Comparison of ENCODE assay signal across 24 mouse cellular contexts in the genomic region with DNA sequence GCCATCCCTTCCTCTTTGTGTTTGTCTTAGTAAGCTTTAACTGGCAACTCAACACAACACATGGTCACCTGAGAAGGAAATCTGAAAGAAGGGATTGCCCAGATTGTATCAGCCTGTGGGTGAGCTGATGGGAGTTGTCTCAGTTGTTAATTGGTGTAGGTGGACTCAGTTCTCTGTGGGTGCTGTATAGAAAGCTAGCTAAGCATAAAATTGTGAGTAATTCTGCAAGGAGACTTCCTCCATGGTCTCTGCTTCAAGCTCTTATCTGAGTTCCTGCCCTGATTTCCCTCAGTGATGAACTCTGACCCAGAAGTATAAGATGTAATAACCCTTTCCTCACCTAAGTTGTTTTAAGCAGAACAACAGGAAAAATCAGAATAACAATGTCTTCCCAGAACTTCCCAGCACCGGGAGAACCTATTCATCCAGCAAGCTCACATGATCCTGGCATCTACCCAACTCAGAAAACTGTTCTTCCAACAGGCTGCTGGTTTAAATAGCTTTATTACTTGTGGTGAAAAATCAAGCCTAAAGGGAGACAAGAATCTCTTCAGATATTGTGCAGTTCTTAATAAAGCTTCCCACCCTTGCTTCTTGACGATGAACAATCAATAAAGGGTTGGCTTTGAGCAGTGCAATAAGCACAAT.
A peak's percentile ranks its signal among the peaks of the same experiment; 100 is the strongest.
DNase-seq lines count a peak whose midpoint lies in the region; ATAC-seq and TF ChIP-seq lines count a peak whose summit lies in the region.
"Had no signal": no experiment of that assay in that cellular context is flagged by ENCODE, and none has a peak within 500 bp of the region (broad histone marks: within the 10 kb centered on the region; RNA-seq: fewer than 3 reads in every experiment).

No protein-coding gene starts in this region.

- no peak for ATAC-seq in forebrain, postnatal 0 days
- ATAC-seq in forebrain, embryonic 13.5 days, result no peak
- ATAC-seq in midbrain, postnatal 0 days (ENCODE audit: low FRiP score), result no peak
- no peak for ATAC-seq in midbrain, embryonic 15.5 days (replicated peaks)
- ATAC-seq: CD4-positive, CD25-positive, alpha-beta regulatory T cell, adult 4 months; forebrain, embryonic 16.5 days had no signal

- peak; percentile 25 for DNase-seq in forebrain, postnatal 0 days
- peak; percentile 21 for DNase-seq in kidney, postnatal 14 days
- no peak for DNase-seq in kidney, adult 11 months
- DNase-seq in midbrain, postnatal 0 days (ENCODE audit: low spot score), result peak; percentile 44
- no peak for DNase-seq in B cell, adult 2 months
- DNase-seq in right cerebral cortex, postnatal 14 days, result no peak
- DNase-seq: adrenal gland, postnatal 14 days; cerebellum, adult 18-20 months; gastrocnemius, postnatal 25 days; heart, adult 11 months; layer of hippocampus, postnatal 36 days; lung, postnatal 4 days; thymus, adult 18-20 months; thymus, postnatal 25 days had no signal

- H3K4me1 ChIP-seq in forebrain, postnatal 0 days (ENCODE audit: insufficient read depth), result 0 out of 2 replicates have a peak, but pooled peaks cover 6% of the 10 kb centered on the region
- H3K4me1 ChIP-seq in forebrain, embryonic 13.5 days, result peaks cover 10% of the 10 kb centered on the region; the same call in 1 of the 2 replicates
- no peaks in the 10 kb centered on the region for H3K4me1 ChIP-seq in midbrain, postnatal 0 days (ENCODE audit: insufficient read depth, low read length)
- H3K4me1 ChIP-seq in midbrain, embryonic 15.5 days, result no peaks in the 10 kb centered on the region
- H3K4me1 ChIP-seq: heart, embryonic 15.5 days; megakaryocyte, embryonic 14.5 days had no signal

- H3K36me3 ChIP-seq in forebrain, postnatal 0 days (ENCODE audit: insufficient read depth), result no peaks in the 10 kb centered on the region
- no peaks in the 10 kb centered on the region for H3K36me3 ChIP-seq in forebrain, embryonic 13.5 days (ENCODE audit: poor library complexity, severe bottlenecking)
- no peaks in the 10 kb centered on the region for H3K36me3 ChIP-seq in midbrain, postnatal 0 days (ENCODE audit: insufficient read depth, low read length)
- no peaks in the 10 kb centered on the region for H3K36me3 ChIP-seq in midbrain, embryonic 15.5 days (replicated peaks)
- H3K36me3 ChIP-seq: heart, embryonic 10.5 days; heart, embryonic 15.5 days; limb, embryonic 12.5 days; midbrain, embryonic 12.5 days had no signal

- WGBS in forebrain, postnatal 0 days, result 43% methylated on average over 2 of the region's 2 CpGs
- WGBS in forebrain, embryonic 13.5 days, result 61% methylated on average over 2 of the region's 2 CpGs
- 66% methylated on average over 2 of the region's 2 CpGs for WGBS in midbrain, postnatal 0 days
- WGBS in midbrain, embryonic 15.5 days, result 62% methylated on average over 2 of the region's 2 CpGs

- no peak overlapping the region for H3K4me2 ChIP-seq in forebrain, postnatal 0 days (ENCODE audit: low read depth)
- H3K4me2 ChIP-seq in forebrain, embryonic 13.5 days, result no peak overlapping the region
- H3K4me2 ChIP-seq in midbrain, postnatal 0 days (ENCODE audit: low read depth, low read length, poor library complexity, severe bottlenecking), result no peak overlapping the region
- H3K4me2 ChIP-seq in midbrain, embryonic 15.5 days, result no peak overlapping the region
- H3K4me2 ChIP-seq: heart, embryonic 15.5 days; limb, embryonic 12.5 days; liver, embryonic 11.5 days; midbrain, embryonic 12.5 days had no signal

- no peak overlapping the region for H3K4me3 ChIP-seq in forebrain, postnatal 0 days (ENCODE audit: low read depth, low read length)
- H3K4me3 ChIP-seq in forebrain, embryonic 13.5 days, result no peak overlapping the region
- no peak overlapping the region for H3K4me3 ChIP-seq in midbrain, postnatal 0 days (ENCODE audit: low read depth, low read length)
- no peak overlapping the region for H3K4me3 ChIP-seq in midbrain, embryonic 15.5 days
- H3K4me3 ChIP-seq: heart, embryonic 10.5 days; heart, embryonic 15.5 days; limb, embryonic 12.5 days; megakaryocyte, embryonic 14.5 days; midbrain, embryonic 12.5 days had no signal

- no peaks in the 10 kb centered on the region for H3K9me3 ChIP-seq in forebrain, postnatal 0 days (ENCODE audit: low read length)
- no peaks in the 10 kb centered on the region for H3K9me3 ChIP-seq in forebrain, embryonic 13.5 days (replicated peaks)
- H3K9me3 ChIP-seq in midbrain, postnatal 0 days (ENCODE audit: low read length), result no peaks in the 10 kb centered on the region
- H3K9me3 ChIP-seq in midbrain, embryonic 15.5 days, result no peaks in the 10 kb centered on the region
- H3K9me3 ChIP-seq: heart, embryonic 10.5 days; heart, embryonic 15.5 days; limb, embryonic 12.5 days; midbrain, embryonic 12.5 days had no signal

- no peaks in the 10 kb centered on the region for H3K27me3 ChIP-seq in forebrain, postnatal 0 days (ENCODE audit: insufficient read depth, low read length)
- H3K27me3 ChIP-seq in forebrain, embryonic 13.5 days, result no peaks in the 10 kb centered on the region
- no peaks in the 10 kb centered on the region for H3K27me3 ChIP-seq in midbrain, postnatal 0 days (ENCODE audit: insufficient read depth, low read length)
- no peaks in the 10 kb centered on the region for H3K27me3 ChIP-seq in midbrain, embryonic 15.5 days (replicated peaks)
- H3K27me3 ChIP-seq: heart, embryonic 15.5 days; limb, embryonic 12.5 days; megakaryocyte, embryonic 14.5 days; midbrain, embryonic 12.5 days had no signal

- H3K27ac ChIP-seq in forebrain, postnatal 0 days (ENCODE audit: low read depth, low read length), result no peak overlapping the region
- no peak overlapping the region for H3K27ac ChIP-seq in forebrain, embryonic 13.5 days
- H3K27ac ChIP-seq in midbrain, postnatal 0 days (ENCODE audit: low read depth, low read length), result no peak overlapping the region
- no peak overlapping the region for H3K27ac ChIP-seq in midbrain, embryonic 15.5 days
- H3K27ac ChIP-seq: heart, embryonic 10.5 days; heart, embryonic 15.5 days; limb, embryonic 12.5 days; midbrain, embryonic 12.5 days had no signal

- no peak for TF ChIP-seq CTCF in forebrain, postnatal 0 days (IDR thresholded peaks at IDR 0.05; ENCODE audit: low read depth)
- TF ChIP-seq CTCF in midbrain, postnatal 0 days (IDR thresholded peaks at IDR 0.05), result no peak

- H3K9ac ChIP-seq in forebrain, postnatal 0 days, result no peak overlapping the region
- H3K9ac ChIP-seq in forebrain, embryonic 13.5 days, result no peak overlapping the region
- H3K9ac ChIP-seq in midbrain, postnatal 0 days (replicated peaks; ENCODE audit: low read length, poor library complexity, severe bottlenecking), result no peak overlapping the region
- H3K9ac ChIP-seq in midbrain, embryonic 15.5 days, result no peak overlapping the region
- H3K9ac ChIP-seq: heart, embryonic 15.5 days; limb, embryonic 12.5 days; midbrain, embryonic 12.5 days had no signal

Comparison
In these comparisons a context has a peak if more than half of its experiments do, and no peak if none do; other contexts are left out.
1. DNase-seq: peak in forebrain, postnatal 0 days (single experiment), kidney, postnatal 14 days (single experiment) and midbrain, postnatal 0 days (single experiment); none in kidney, adult 11 months (single experiment), B cell, adult 2 months (0 of 2) and right cerebral cortex, postnatal 14 days (single experiment).